Mouse (Mus musculus) lung, embryonic 15.5 days (tissue): ENCODE measurements around the gene Dhx57. TPM values are rescaled to one million over a fixed set of nuclear protein-coding genes. Genes with fewer than 3 reads are reported as not detected.
"Not testable (repeated sequence)": the region's sequence is repeated elsewhere in the genome, so short reads cannot be mapped to it uniquely, and the experiment has no call there.

ENCODE experiments used
- ATAC-seq: fragments of 200-750 bp; cut with Nextera tagmentation; 2 replicates; pipeline ENCODE4 v1.8.0; 2017; ENCODE audit warnings: moderate number of reproducible peaks, borderline replicate concordance; ENCODE audit not compliant: low FRiP score, low TSS enrichment; ENCODE audit errors: extremely low read depth
- H3K27ac ChIP-seq: fragments of 300-500 bp; sonication (generic); 2 replicates; pipeline ENCODE4 v1.5.1; 2015; ENCODE audit warnings: moderate library complexity, mild to moderate bottlenecking, inconsistent platforms
- H3K27me3 ChIP-seq: fragments of 300-500 bp; sonication (generic); 2 replicates; pipeline ENCODE4 v1.6.1; 2015; ENCODE audit warnings: inconsistent platforms
- H3K36me3 ChIP-seq: fragments of 300-500 bp; sonication (generic); 2 replicates; pipeline ENCODE4 v1.6.1; 2015; ENCODE audit warnings: inconsistent platforms
- H3K4me1 ChIP-seq: fragments of 300-500 bp; sonication (generic); 2 replicates; pipeline ENCODE4 v1.6.1; 2015; ENCODE audit warnings: inconsistent platforms
- H3K4me2 ChIP-seq: fragments of 300-500 bp; sonication (generic); 2 replicates; pipeline ENCODE4 v1.6.1; 2015; ENCODE audit warnings: inconsistent platforms, mild to moderate bottlenecking, moderate library complexity
- H3K4me3 ChIP-seq: fragments of 300-500 bp; sonication (generic); 2 replicates; pipeline ENCODE4 v1.5.1; 2015; ENCODE audit warnings: mild to moderate bottlenecking, inconsistent platforms
- H3K9ac ChIP-seq: fragments of 300-500 bp; sonication (generic); 2 replicates; pipeline ENCODE4 v1.6.1; 2015; ENCODE audit warnings: inconsistent platforms
- H3K9me3 ChIP-seq: fragments of 300-500 bp; sonication (generic); 2 replicates; pipeline ENCODE4 v1.6.1; 2016; ENCODE audit warnings: inconsistent platforms
- WGBS: fragments of 180-500 bp; shearing (Covaris S2); methylation state at CpG from one replicate; pipeline ENCODE4 v1.1.7; 2015; 5-methylcytosine and 5-hydroxymethylcytosine counted together
- polyA plus RNA-seq: library from polyadenylated mRNA; unstranded; fragments of >200 nt; fragmentation: Nextera tagmentation; extraction: Ambion mirVana; gene quantifications from 2 replicates; pipeline ENCODE4 v1.2.1, GENCODE M21; 2015

Gene Dhx57
- polyA plus RNA-seq, 1 experiment from 2014 or later, result 15.6 TPM

DNA sequence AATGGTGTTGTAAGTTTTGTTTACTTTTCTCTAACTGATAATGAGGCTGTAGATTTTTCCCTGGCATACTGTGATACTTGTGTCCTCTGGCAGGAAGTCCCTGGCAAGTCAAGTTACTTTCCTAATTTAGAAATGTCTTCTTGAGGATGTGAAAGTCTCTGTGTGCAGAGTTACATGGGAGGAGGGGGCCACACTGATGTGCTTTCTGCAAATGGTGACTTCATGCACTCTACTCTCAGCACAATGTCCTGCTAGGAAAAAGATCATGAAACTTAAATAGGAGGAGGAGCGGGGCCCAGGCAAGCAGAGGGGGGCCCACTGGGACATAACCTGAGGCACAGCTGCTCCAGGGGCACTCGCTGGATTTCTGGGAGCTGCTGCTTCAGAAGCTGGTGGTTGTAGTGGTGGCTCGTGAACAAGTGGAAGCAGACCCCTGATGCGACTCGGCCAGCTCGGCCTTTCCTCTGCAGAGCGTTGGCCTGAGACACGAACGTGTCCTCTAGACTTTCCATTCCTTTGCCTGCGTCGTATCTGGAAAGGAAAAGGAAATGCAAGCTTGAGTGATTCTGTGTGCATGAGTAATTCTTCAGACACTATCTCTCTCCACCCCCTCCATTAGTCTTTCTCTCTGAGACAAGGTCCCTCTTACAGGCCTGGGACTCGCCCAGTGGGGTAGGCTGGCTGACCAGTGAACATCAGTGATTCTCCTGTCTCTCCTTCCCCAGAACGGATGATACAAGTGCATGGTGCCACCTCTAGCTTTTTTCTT lies 37.3 kb downstream of the Dhx57 start:
- Histone ChIP-seq H3K4me2 (no peak overlapping the region), H3K36me3 (peaks cover 77% of the 10 kb centered on the region), H3K9ac (no peak overlapping the region), H3K4me3 (no peak overlapping the region), H3K27ac (peak overlapping the region; percentile 86), H3K4me1 (peaks cover 10% of the 10 kb centered on the region; the same call in 1 of the 2 replicates), H3K27me3 (no peaks in the 10 kb centered on the region), H3K9me3 (no peaks in the 10 kb centered on the region)
- 74% methylated on average over 13 of the region's 13 CpGs for WGBS
- peak; percentile 70; the same call in 1 of the 2 replicates for ATAC-seq

DNA sequence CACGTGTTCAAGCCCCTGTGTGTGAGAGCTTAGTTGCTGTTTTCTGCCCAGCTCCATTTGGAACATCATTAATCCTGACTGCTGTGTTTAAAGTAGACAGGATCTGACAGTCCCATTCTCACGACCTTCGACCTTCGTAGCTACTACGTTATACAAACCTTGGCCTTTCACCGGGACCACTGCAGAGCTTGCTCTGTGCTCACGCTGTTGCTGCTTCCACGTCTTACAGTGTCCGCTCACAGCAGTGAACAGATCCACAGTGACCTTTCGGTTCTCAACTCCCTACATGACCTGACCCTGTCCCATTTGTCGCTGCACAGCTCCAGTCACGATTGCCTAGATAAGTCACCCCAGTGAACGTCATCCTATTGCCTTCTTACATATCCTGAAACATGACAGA lies 47.2 kb downstream of the Dhx57 start:
- 35% methylated on average over 13 of the region's 13 CpGs for WGBS
- ATAC-seq, result peak; percentile 71; the same call in 1 of the 2 replicates
- H3K4me2 ChIP-seq, result no peak overlapping the region
- no peak overlapping the region for H3K27ac ChIP-seq
- no peaks in the 10 kb centered on the region for H3K9me3 ChIP-seq
- no peaks in the 10 kb centered on the region for H3K27me3 ChIP-seq
- H3K4me3 ChIP-seq, result no peak overlapping the region
- no peak overlapping the region for H3K9ac ChIP-seq
- H3K4me1 ChIP-seq, result 0 out of 2 replicates have a peak, but pooled peaks cover 3% of the 10 kb centered on the region
- H3K36me3 ChIP-seq, result peaks cover 83% of the 10 kb centered on the region

DNA sequence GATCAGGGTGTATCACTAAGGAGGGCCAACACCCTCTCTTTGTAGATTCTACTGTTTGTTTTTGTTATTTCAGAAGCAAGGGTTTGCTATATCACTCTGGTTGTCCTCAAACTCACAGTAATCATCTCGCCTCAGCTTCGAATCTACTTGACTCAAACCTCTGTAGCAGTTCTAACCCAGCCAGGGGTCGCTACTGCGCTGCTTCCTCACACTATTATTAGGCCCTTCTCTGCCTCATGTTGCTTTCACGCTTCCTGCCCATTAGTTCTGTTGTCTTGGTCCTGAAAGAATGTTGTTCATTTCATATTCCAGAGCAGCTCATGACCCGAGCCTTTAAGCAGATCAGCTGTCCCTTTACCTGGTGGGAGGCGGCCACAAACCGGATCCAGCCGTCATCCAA lies 48.7 kb downstream of the Dhx57 start:
- ATAC-seq, result no peak
- peaks cover 79% of the 10 kb centered on the region for H3K36me3 ChIP-seq
- 83% methylated on average over 9 of the region's 9 CpGs for WGBS

DNA sequence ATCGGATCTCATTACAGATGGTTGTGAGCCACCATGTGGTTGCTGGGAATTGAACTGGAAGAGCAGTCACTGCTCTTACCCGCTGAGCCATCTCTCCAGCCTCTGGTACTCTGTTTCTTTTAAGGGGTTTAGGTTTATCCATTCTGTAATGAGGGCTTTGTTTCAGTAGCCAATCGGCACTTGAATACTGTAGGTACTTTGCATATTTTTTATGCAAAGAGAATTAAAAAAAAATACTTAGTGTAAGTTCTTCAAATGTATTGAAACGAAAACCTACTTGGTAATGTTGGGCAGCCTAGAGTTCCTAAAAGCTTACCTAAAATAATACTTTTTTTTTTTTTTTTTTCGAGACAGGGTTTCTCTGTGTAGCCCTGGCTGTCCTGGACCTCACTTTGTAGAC lies 52.8 kb downstream of the Dhx57 start:
- ATAC-seq, result no peak
- H3K4me2 ChIP-seq, result no peak overlapping the region
- WGBS, result 83% methylated on average over 5 of the region's 5 CpGs

More for the DNA sequence above, 48.7 kb downstream of the Dhx57 start:
- Histone ChIP-seq H3K4me2 (no peak overlapping the region), H3K27ac (no peak overlapping the region), H3K4me3 (no peak overlapping the region), H3K4me1 (0 out of 2 replicates have a peak, but pooled peaks cover 3% of the 10 kb centered on the region), H3K9me3 (no peaks in the 10 kb centered on the region), H3K27me3 (no peaks in the 10 kb centered on the region), H3K9ac (no peak overlapping the region)

DNA sequence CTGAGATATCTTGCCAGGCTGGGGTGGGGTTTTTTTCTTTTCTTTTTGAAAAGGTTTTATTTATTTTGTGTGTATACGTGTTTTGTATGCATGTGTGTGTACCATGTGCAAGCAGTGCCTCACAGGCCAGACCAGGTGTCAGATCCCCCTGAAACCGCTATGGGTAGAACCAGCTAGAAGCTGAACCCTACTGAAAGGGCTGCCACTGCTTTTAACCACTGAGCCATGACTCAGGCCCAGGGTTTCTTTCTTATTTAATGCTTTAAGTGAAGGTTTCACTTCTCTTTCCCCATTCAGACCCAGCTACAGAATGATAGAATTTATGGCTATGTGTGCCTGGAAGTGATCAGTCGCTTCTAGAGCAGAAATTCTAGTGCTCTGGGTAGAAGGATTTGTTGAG lies 53.5 kb downstream of the Dhx57 start:
- Histone ChIP-seq H3K4me2 (no peak overlapping the region), H3K9ac (no peak overlapping the region), H3K4me1 (no peaks in the 10 kb centered on the region), H3K4me3 (no peak overlapping the region), H3K36me3 (peaks cover 38% of the 10 kb centered on the region), H3K9me3 (no peaks in the 10 kb centered on the region), H3K27me3 (no peaks in the 10 kb centered on the region), H3K27ac (no peak overlapping the region)
- no peak for ATAC-seq
- 95% methylated on average over 3 of the region's 3 CpGs for WGBS

More for the DNA sequence above, 52.8 kb downstream of the Dhx57 start:
- no peak overlapping the region for H3K9ac ChIP-seq
- H3K9me3 ChIP-seq, result no peaks in the 10 kb centered on the region
- peaks cover 45% of the 10 kb centered on the region for H3K36me3 ChIP-seq
- no peak overlapping the region for H3K27ac ChIP-seq
- no peak overlapping the region for H3K4me3 ChIP-seq
- no peaks in the 10 kb centered on the region for H3K27me3 ChIP-seq
- no peaks in the 10 kb centered on the region for H3K4me1 ChIP-seq

DNA sequence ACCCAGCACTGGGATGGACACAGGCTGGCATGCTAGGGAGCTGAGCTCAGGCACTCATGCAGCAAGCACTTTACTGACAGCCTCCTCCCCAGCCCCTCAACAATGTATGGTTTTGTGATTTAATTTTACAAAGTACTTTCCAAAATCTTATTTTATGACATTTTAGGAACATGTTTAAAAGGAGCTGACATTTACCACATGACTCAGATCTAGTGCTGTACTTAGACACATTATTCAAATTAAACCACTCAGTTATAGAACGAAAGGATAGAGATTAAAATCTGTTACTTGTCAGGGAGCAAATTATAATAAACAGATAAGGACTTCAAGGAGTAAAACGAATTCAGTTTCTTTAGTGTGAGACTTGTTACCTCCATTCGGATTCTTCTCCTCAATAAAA lies 54.8 kb downstream of the Dhx57 start:
- Histone ChIP-seq H3K4me2 (no peak overlapping the region), H3K27me3 (no peaks in the 10 kb centered on the region), H3K4me1 (no peaks in the 10 kb centered on the region), H3K27ac (no peak overlapping the region), H3K4me3 (no peak overlapping the region), H3K9ac (no peak overlapping the region), H3K36me3 (peaks cover 30% of the 10 kb centered on the region), H3K9me3 (no peaks in the 10 kb centered on the region)
- 69% methylated on average over 3 of the region's 3 CpGs for WGBS
- no peak for ATAC-seq

DNA sequence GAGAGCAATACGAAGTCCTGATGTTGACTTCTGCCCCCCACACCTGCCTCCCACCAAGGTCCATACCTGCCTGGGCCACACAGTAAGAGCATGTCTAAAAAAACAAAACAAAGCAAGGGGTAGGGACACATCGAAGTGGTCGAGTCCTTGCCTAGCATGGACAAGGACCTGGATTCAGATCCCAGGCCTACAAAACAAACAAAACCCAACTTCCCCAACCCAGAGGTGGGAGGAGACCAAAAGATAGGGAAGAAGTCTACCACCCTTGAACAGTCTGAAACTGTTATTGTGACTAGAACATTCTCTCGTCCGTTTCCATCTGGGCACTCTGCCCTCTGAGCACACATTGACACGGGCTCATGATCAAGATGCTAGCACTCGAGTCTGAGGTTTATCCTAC lies 55.9 kb downstream of the Dhx57 start:
- Histone ChIP-seq H3K36me3 (peaks cover 19% of the 10 kb centered on the region; the same call in 1 of the 2 replicates), H3K4me3 (no peak overlapping the region), H3K4me2 (no peak overlapping the region), H3K9ac (no peak overlapping the region), H3K27me3 (no peaks in the 10 kb centered on the region), H3K27ac (no peak overlapping the region), H3K9me3 (no peaks in the 10 kb centered on the region), H3K4me1 (no peaks in the 10 kb centered on the region)
- 64% methylated on average over 7 of the region's 7 CpGs for WGBS
- ATAC-seq, result no peak

DNA sequence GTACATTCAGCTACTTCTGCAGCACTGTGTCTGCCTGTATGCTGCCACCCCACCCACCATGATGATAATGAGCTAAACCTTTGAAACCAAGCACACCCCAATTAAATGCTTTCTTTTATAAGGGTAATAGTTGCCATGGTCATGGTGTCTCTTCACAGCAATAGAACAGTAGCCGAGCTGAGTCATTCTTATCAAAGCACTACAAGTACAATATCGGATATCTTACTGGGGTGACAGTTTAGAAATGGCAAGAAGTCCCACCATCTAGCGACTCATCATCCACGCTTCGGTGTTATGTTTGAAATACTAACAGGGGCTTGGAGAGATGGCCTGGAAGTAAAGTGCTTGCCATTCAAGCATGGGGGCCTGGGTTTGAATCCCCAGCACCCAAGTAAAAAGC lies 56.4 kb downstream of the Dhx57 start:
- Histone ChIP-seq H3K4me1 (no peaks in the 10 kb centered on the region), H3K36me3 (peaks cover 16% of the 10 kb centered on the region; the same call in 1 of the 2 replicates), H3K9ac (no peak overlapping the region), H3K4me2 (no peak overlapping the region), H3K9me3 (no peaks in the 10 kb centered on the region), H3K27ac (no peak overlapping the region), H3K4me3 (no peak overlapping the region), H3K27me3 (no peaks in the 10 kb centered on the region)
- WGBS, result 90% methylated on average over 5 of the region's 5 CpGs
- ATAC-seq, result no peak

DNA sequence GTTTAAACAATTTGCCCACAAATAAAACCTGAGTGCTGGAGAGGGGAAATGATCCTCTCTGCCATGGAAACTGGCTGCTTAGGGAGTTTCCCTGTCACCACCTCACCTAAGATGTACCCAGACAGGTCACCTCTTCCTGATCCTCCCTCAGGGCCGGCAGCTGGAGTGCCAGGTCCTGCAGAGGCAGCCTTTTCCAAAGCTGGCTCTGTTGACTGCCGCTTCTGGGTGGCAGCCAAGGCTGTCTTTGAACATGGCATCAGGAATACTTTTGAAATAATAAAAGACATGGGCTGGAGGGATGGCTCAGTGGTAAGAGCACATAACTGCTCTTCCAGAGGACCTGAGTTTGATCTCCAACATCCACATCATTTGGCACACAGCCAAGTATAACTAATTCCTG lies 60.9 kb downstream of the Dhx57 start:
- Histone ChIP-seq H3K27me3 (no peaks in the 10 kb centered on the region), H3K4me1 (peaks cover 4% of the 10 kb centered on the region; the same call in 1 of the 2 replicates), H3K4me2 (no peak overlapping the region), H3K36me3 (peaks cover 3% of the 10 kb centered on the region; the same call in 1 of the 2 replicates), H3K27ac (no peak overlapping the region), H3K4me3 (no peak overlapping the region), H3K9ac (no peak overlapping the region), H3K9me3 (no peaks in the 10 kb centered on the region)
- WGBS, result 77% methylated on average over 2 of the region's 2 CpGs
- ATAC-seq, result no peak

DNA sequence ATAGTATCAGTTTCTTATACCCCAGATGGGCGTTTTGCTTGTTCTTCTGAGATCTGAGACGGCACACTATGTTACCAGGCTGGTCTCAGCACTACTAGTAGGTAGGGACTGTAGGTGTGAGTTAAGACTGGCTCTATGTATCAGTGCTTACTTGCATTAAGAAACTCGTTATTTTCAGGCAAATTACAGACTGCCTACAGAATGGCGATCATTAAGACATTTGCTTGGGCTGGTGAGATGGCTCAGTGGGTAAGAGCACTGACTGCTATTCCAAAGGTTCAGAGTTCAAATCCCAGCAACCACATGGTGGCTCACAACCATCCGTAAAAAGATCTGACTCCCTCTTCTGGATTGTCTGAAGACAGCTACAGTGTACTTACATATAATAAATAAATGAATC lies 65.1 kb downstream of the Dhx57 start:
- peak overlapping the region; percentile 62 for H3K9ac ChIP-seq
- H3K9me3 ChIP-seq, result not testable (repeated sequence)
- WGBS, result 36% methylated on average over 5 of the region's 5 CpGs

DNA sequence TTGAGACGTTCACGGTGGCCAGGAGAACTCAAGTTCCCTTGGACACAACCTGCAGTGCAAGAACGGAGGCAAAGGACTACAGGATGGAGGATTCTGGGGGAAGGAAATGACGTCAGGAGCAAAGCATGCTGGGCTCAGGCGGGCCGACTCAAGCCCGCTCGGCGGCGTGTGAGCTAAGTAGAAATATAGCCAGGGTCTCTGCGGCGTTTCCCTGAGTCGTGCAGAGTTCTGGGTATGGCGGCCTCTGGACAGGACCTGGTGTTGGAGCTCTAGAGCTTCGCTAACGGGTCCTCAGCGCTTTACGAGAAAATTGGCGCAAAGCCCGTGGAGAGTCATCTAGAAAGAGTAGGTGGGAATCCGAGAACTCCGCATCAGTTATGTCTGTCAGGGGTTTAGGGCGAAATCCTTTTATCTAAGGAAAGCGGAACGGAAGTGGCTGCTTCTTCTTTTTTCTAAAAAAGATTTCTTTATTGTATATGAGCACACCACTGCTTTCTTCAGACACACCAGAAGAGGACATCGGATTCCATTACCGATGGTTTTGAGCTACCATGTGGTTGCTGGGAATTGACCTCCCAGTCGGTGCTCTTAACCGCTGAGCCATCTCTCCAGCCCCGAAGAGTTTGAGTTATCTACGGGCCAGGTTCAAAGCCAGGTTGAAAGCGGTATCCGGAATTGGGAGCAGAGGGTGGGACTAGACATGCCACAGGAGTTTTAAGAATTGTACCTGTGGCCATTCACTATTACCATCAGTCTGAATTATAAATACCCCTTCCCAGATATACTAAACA lies 65.8 kb downstream of the Dhx57 start, which contains the start of gene Gemin6:
Gene Gemin6, plus strand, starts transcription at position 116 of the 791 bp plus-strand sequence.
- H3K36me3 ChIP-seq, result peaks cover 3% of the 10 kb centered on the region; the same call in 1 of the 2 replicates
- H3K4me1 ChIP-seq, result peaks cover 4% of the 10 kb centered on the region; the same call in 1 of the 2 replicates
- peak within 1 kb of the TSS; percentile 88 for H3K27ac ChIP-seq
- peak within 1 kb of the TSS; percentile 63 for H3K4me2 ChIP-seq
- peak within 1 kb of the TSS; percentile 62 for H3K9ac ChIP-seq
- WGBS, result under 1% methylated on average over 33 of the region's 33 CpGs
- H3K9me3 ChIP-seq, result no peaks in the 10 kb centered on the region
- H3K4me3 ChIP-seq, result peak within 1 kb of the TSS; percentile 57
- no peaks in the 10 kb centered on the region for H3K27me3 ChIP-seq
- ATAC-seq, result peak; percentile 96

More for the DNA sequence above, 65.1 kb downstream of the Dhx57 start:
- H3K4me2 ChIP-seq, result peak overlapping the region; percentile 63
- not testable (repeated sequence) for H3K4me1 ChIP-seq, H3K36me3 ChIP-seq, ATAC-seq, H3K27me3 ChIP-seq
- peak overlapping the region; percentile 57 for H3K4me3 ChIP-seq
- peak overlapping the region; percentile 88; the same call in 1 of the 2 replicates for H3K27ac ChIP-seq
